34 mouse cellular contexts compared by ENCODE assay signal in the genomic region with DNA sequence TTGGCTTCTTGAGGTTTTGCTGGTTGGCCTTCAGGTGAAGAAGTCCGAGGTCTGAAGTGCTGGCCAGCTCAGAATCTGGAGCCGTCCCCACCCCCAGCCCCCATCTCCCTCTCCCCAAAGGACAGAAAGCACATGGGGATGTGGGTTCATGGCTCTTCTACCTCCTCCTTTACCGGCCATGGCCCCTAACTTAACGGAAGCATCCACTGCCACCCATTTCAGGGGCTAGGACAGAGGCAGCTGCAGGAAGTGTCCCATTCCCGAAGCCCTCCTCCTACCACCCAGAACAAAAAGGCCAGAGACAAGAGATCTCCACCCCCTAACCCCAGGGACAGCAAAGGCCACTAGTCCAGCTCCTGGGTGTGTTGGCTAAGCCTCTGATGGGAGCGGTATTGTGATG. TPM values are rescaled to one million over a fixed set of nuclear protein-coding genes. Genes with fewer than 3 reads are reported as not detected.
A peak's percentile ranks its signal among the peaks of the same experiment; 100 is the strongest.
DNase-seq lines count a peak whose midpoint lies in the region; ATAC-seq and TF ChIP-seq lines count a peak whose summit lies in the region.
"Had no signal": no experiment of that assay in that cellular context is flagged by ENCODE, and none has a peak within 500 bp of the region (broad histone marks: within the 10 kb centered on the region; RNA-seq: fewer than 3 reads in every experiment).

No protein-coding gene starts in this region.

- WGBS in hindbrain, embryonic 12.5 days, result 6% methylated on average over 6 of the region's 6 CpGs
- 4% methylated on average over 6 of the region's 6 CpGs for WGBS in hindbrain, embryonic 15.5 days
- WGBS in midbrain, embryonic 12.5 days, result 2% methylated on average over 6 of the region's 6 CpGs
- 24% methylated on average over 6 of the region's 6 CpGs for WGBS in midbrain, postnatal 0 days

- H3K9ac ChIP-seq in hindbrain, embryonic 12.5 days, result no peak overlapping the region; the same call in 1 of the 2 replicates
- H3K9ac ChIP-seq in hindbrain, embryonic 15.5 days, result no peak overlapping the region
- H3K9ac ChIP-seq in midbrain, embryonic 12.5 days (replicated peaks), result 0 out of 2 replicates have a peak overlapping the region, but pooled peaks have one; percentile 31
- H3K9ac ChIP-seq in midbrain, postnatal 0 days (replicated peaks; ENCODE audit: low read length, poor library complexity, severe bottlenecking), result no peak overlapping the region
- H3K9ac ChIP-seq: forebrain, embryonic 15.5 days; heart, embryonic 13.5 days; limb, embryonic 15.5 days; liver, embryonic 13.5 days had no signal

- no peaks in the 10 kb centered on the region for H3K36me3 ChIP-seq in hindbrain, embryonic 12.5 days
- no peaks in the 10 kb centered on the region for H3K36me3 ChIP-seq in hindbrain, embryonic 15.5 days
- no peaks in the 10 kb centered on the region for H3K36me3 ChIP-seq in midbrain, embryonic 12.5 days
- H3K36me3 ChIP-seq in midbrain, postnatal 0 days (ENCODE audit: insufficient read depth, low read length), result no peaks in the 10 kb centered on the region
- H3K36me3 ChIP-seq: forebrain, embryonic 15.5 days; heart, embryonic 13.5 days; limb, embryonic 10.5 days; limb, embryonic 15.5 days; liver, embryonic 13.5 days had no signal

- ATAC-seq in hindbrain, embryonic 12.5 days (ENCODE audit: low FRiP score), result no peak
- ATAC-seq in hindbrain, embryonic 15.5 days (ENCODE audit: low FRiP score, low read depth), result no peak
- no peak for ATAC-seq in midbrain, embryonic 12.5 days (ENCODE audit: low FRiP score, low read depth)
- ATAC-seq in midbrain, postnatal 0 days (ENCODE audit: low FRiP score), result no peak
- ATAC-seq: activated CD4-positive, CD25-positive, alpha-beta regulatory T cell, adult 4 months; forebrain, embryonic 15.5 days; intestine, embryonic 16.5 days; lung, postnatal 0 days had no signal

- peaks cover 96% of the 10 kb centered on the region for H3K27me3 ChIP-seq in hindbrain, embryonic 12.5 days
- H3K27me3 ChIP-seq in hindbrain, embryonic 15.5 days, result peaks cover 86% of the 10 kb centered on the region
- H3K27me3 ChIP-seq in midbrain, embryonic 12.5 days, result peaks cover 91% of the 10 kb centered on the region
- peaks cover 61% of the 10 kb centered on the region for H3K27me3 ChIP-seq in midbrain, postnatal 0 days (ENCODE audit: insufficient read depth, low read length)

- DNase-seq in midbrain, postnatal 0 days (ENCODE audit: low spot score), result no peak
- DNase-seq in T-cell, adult 2 months (ENCODE audit: low spot score), result no peak
- DNase-seq in gastrocnemius, postnatal 25 days, result no peak
- no peak for DNase-seq in cerebellum, adult 18-20 months
- DNase-seq: adrenal gland, adult 8-10 months; B cell, adult 2 months; cerebellum, adult 8-10 months; cerebellum, postnatal 25 days; heart, adult 2 months; heart, postnatal 10 days; kidney, adult 8-10 months; liver, embryonic 13.5 days; lung, adult 18-20 months; retina, postnatal 1 day; right cerebral cortex, postnatal 14 days; thymus, adult 18-20 months; thymus, postnatal 25 days had no signal

- peaks cover 21% of the 10 kb centered on the region for H3K4me1 ChIP-seq in hindbrain, embryonic 12.5 days
- H3K4me1 ChIP-seq in hindbrain, embryonic 15.5 days (replicated peaks), result peaks cover 9% of the 10 kb centered on the region; the same call in 1 of the 2 replicates
- peaks cover 8% of the 10 kb centered on the region; the same call in 1 of the 2 replicates for H3K4me1 ChIP-seq in midbrain, embryonic 12.5 days
- H3K4me1 ChIP-seq in midbrain, postnatal 0 days (ENCODE audit: insufficient read depth, low read length), result no peaks in the 10 kb centered on the region
- H3K4me1 ChIP-seq: liver, embryonic 13.5 days had no signal

- H3K27ac ChIP-seq in hindbrain, embryonic 12.5 days, result no peak overlapping the region; the same call in 1 of the 2 replicates
- H3K27ac ChIP-seq in hindbrain, embryonic 15.5 days (replicated peaks), result no peak overlapping the region
- H3K27ac ChIP-seq in midbrain, embryonic 12.5 days (replicated peaks), result peak overlapping the region; percentile 46; the same call in 1 of the 2 replicates
- no peak overlapping the region for H3K27ac ChIP-seq in midbrain, postnatal 0 days (ENCODE audit: low read depth, low read length)
- H3K27ac ChIP-seq: forebrain, embryonic 15.5 days; heart, adult 2 months; heart, embryonic 13.5 days; kidney, postnatal 0 days; limb, embryonic 10.5 days; limb, embryonic 15.5 days; liver, embryonic 13.5 days; macrophage had no signal

- peak overlapping the region; percentile 10; the same call in 1 of the 2 replicates for H3K4me3 ChIP-seq in hindbrain, embryonic 12.5 days
- H3K4me3 ChIP-seq in hindbrain, embryonic 15.5 days, result peak overlapping the region; percentile 8
- H3K4me3 ChIP-seq in midbrain, embryonic 12.5 days, result peak overlapping the region; percentile 23; the same call in 1 of the 2 replicates
- no peak overlapping the region for H3K4me3 ChIP-seq in midbrain, postnatal 0 days (ENCODE audit: low read depth, low read length)
- H3K4me3 ChIP-seq: forebrain, embryonic 15.5 days; heart, adult 2 months; heart, embryonic 13.5 days; limb, embryonic 10.5 days; limb, embryonic 15.5 days; liver, embryonic 13.5 days; myocyte had no signal

- H3K4me2 ChIP-seq in hindbrain, embryonic 12.5 days (replicated peaks), result peak overlapping the region; percentile 63
- peak overlapping the region; percentile 36 for H3K4me2 ChIP-seq in hindbrain, embryonic 15.5 days
- H3K4me2 ChIP-seq in midbrain, embryonic 12.5 days (replicated peaks), result peak overlapping the region; percentile 77
- H3K4me2 ChIP-seq in midbrain, postnatal 0 days (ENCODE audit: low read depth, low read length, poor library complexity, severe bottlenecking), result peak overlapping the region; percentile 63
- H3K4me2 ChIP-seq: forebrain, embryonic 15.5 days; heart, embryonic 13.5 days; limb, embryonic 15.5 days; liver, embryonic 13.5 days had no signal

- no peaks in the 10 kb centered on the region for H3K9me3 ChIP-seq in hindbrain, embryonic 12.5 days (replicated peaks)
- H3K9me3 ChIP-seq in hindbrain, embryonic 15.5 days, result no peaks in the 10 kb centered on the region
- no peaks in the 10 kb centered on the region for H3K9me3 ChIP-seq in midbrain, embryonic 12.5 days
- no peaks in the 10 kb centered on the region for H3K9me3 ChIP-seq in midbrain, postnatal 0 days (ENCODE audit: low read length)
- H3K9me3 ChIP-seq: forebrain, embryonic 15.5 days; heart, embryonic 13.5 days; limb, embryonic 10.5 days; limb, embryonic 15.5 days; liver, embryonic 13.5 days had no signal

- no peak for TF ChIP-seq CTCF in midbrain, postnatal 0 days (IDR thresholded peaks at IDR 0.05)

RNA-seq across cellular contexts. Expression of a gene that starts 7.4 kb away (rescaled TPM):
- 7.5 and 8.8 TPM in 2 replicates for polyA plus RNA-seq in hindbrain, embryonic 12.5 days (2016; fragmentation: Nextera tagmentation; extraction: Ambion mirVana)
- 3.7 and 8.0 TPM in 2 replicates for polyA plus RNA-seq in hindbrain, embryonic 15.5 days (2015; fragmentation: Nextera tagmentation; extraction: Ambion mirVana)
- 7.3 and 10.3 TPM in 2 replicates for polyA plus RNA-seq in midbrain, embryonic 12.5 days (2016; fragmentation: Nextera tagmentation; extraction: Ambion mirVana)
- total RNA-seq in midbrain, postnatal 0 days (2014; rRNA removed), result 32.8 and 40.8 TPM in 2 replicates
- polyA plus RNA-seq in midbrain, postnatal 0 days (2015; fragmentation: Nextera tagmentation; extraction: Ambion mirVana), result 9.2 and 10.1 TPM in 2 replicates
- total RNA-seq in gastrocnemius, postnatal 25 days (2021), result 1 to 10 TPM in 1 of 2 experiments, under 1 TPM in 1; 0.43 to 6.9 TPM
- total RNA-seq: adrenal gland, adult 8-10 months; heart, adult 2 months; heart, postnatal 10 days; left cerebral cortex, postnatal 10 days had no signal
- polyA plus RNA-seq: activated CD4-positive, CD25-positive, alpha-beta regulatory T cell, adult 4 months; forebrain, embryonic 15.5 days; frontal cortex, adult 2 months; heart, adult 2 months; heart, embryonic 13.5 days; intestine, embryonic 16.5 days; kidney, postnatal 0 days; large intestine, adult 2 months; liver, embryonic 13.5 days; lung, postnatal 0 days; macrophage; small intestine, adult 2 months had no signal
